Mouse (Mus musculus) c-Kit-positive CD71-positive TER-119-negative erythroid progenitor cells, embryonic 14.5 days (primary cell): ENCODE data around the gene Pth2.
A peak's percentile ranks its signal among the peaks of the same experiment; 100 is the strongest.
"Not testable (repeated sequence)": the region's sequence is repeated elsewhere in the genome, so short reads cannot be mapped to it uniquely, and the experiment has no call there.

Experiments
- DNase-seq: peaks from one replicate; pipeline ENCODE4 v3.0.0-alpha.2; 2013; ENCODE audit warnings: low read depth

Gene Pth2

DNA sequence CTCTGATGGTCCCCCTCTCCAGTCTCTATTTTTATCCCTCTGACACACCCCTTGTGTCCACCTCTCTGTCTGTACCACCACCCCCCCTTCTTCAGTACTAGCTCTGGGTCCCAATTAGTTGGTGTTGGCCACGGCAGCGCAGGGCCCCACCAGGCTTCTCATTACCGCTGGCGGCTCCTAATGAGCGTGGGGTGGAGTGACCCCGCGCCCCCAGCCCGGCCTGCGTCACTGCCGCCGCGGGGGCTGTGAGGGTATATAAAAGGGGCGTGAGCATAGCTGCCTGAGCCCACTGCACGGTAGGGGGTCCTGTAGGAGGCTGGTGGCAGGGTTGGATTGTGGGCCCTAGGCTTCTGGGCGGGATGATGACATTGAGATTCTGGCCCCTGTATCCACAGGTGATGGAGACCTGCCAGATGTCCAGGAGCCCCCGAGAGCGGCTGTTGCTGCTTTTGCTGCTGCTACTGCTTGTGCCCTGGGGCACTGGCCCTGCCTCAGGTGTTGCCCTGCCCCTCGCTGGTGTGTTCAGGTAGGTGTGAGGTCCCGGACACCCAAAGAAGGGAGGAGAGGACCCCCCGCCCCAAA is at the start of gene Pth2:
TSS of gene Pth2 (plus strand) at position 100 of the 582 bp plus-strand sequence.
- no peak for DNase-seq

GRCm38 (mm10) chr7:45131850-45132249 is 48.9 kb upstream of the Pth2 start:
- no peak for DNase-seq

GRCm38 (mm10) chr7:45133446-45134159 is 47.2 kb upstream of the Pth2 start:
- DNase-seq: no peak

DNA sequence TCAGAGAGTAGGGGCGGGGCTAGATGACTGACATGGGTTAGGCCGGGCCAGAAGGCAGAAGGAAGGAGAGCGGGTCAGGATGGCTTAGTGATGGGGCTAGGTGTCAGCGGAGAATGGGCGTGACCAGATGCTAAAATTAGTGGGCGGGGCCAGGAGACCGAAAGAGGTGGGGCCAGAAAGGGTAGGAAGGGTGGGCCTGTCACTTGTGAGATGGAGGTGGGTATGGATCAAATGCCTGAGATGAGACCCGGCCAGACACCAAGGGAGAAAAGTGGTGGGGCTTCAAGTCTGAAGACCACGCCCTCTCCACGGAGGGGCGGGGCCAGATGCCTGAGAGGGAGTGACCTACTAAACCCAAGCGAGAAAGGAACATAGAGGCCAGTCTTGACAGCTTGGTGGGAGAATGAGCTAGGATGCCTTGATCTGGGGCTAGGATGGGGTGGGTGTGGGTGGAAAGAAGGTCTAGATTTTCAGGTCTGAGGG is 46.2 kb upstream of the Pth2 start:
- peak; percentile 90 for DNase-seq

DNA sequence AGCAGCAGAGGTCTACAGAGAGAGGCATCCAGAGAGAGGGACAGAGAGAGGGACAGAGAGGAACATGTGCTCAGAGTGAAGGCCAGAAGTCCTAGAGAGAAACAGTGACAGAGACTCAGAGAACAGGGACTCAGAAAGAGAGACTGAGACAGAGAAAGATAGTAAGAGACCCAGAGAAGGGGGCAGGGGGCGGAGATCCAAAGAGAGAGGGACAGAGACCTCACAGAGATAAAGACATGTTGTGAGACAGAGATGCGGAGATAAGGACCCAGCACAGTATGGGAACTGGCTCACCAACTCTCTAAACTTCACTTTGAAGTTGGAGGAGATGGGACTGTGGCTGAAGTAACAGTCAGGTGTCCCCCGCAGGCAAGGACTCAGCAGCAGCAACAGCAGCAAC is 45.4 kb upstream of the Pth2 start:
- no peak for DNase-seq

GRCm38 (mm10) chr7:45135993-45136567 is 44.7 kb upstream of the Pth2 start, which contains the start of the genes Gm45713 and Flt3l:
TSS of gene Gm45713 (minus strand) at chr7:45136231.
TSS of gene Flt3l (minus strand) at chr7:45136432.
- peak; percentile 89 for DNase-seq

DNA sequence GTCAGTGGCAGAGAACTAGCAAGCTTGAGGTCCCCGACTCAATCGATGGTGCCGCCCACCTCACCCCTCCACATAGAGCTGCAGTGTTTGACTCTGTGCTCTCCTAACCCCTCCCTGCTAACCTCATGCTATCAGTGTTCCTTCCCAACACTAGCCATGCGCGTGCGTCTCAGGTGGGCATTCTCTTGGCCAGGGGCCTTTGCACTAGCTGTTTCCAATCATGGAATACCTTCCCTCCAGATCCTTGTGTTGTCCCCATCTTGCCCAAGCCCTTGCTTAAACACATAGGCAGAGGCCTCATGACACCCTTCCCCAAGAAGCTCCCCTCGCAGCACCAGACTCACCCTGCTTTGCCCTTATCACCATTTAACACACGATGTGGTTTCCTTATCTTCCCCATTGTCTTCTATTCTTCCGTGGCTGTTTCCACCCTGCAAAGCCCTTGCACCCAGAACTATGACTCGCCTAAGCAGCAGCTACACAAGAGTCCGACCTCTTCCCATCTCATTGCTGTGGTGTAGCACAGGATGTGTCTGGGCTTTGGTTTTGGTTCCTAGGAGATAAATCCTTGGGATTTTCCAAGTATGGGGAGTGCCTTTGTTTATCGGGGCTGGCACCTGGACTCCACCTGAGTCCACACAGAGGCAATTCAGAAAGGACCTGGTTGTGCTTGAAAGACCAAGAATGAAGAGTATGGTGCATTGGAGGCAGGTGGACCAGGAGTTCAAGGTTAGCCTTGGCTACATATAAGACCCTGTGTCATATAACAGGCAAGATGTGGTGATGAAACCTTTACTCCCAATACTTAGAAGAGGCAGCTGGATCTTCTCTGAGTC is 43.4 kb upstream of the Pth2 start:
- peak; percentile 87 for DNase-seq

DNA sequence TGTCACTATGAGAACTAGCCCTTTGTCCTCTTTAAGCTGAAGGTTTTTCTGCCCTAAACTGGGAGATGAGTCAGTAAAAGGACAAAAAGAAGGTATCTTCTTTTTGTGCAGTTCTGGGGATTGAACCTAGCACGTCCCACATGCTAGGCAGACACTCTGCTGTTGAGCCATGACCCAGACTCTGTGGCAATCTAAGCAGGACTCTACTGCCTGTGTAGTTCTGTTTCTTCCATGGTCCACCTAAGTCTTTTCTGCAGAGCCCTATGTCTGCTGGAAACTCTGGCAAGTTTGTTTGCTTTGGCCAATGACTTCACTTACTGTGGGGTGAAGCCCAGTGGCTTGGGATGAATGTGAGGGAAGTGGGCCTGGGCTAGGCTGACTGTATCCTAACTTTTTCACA is 42.4 kb upstream of the Pth2 start:
- no peak for DNase-seq

DNA sequence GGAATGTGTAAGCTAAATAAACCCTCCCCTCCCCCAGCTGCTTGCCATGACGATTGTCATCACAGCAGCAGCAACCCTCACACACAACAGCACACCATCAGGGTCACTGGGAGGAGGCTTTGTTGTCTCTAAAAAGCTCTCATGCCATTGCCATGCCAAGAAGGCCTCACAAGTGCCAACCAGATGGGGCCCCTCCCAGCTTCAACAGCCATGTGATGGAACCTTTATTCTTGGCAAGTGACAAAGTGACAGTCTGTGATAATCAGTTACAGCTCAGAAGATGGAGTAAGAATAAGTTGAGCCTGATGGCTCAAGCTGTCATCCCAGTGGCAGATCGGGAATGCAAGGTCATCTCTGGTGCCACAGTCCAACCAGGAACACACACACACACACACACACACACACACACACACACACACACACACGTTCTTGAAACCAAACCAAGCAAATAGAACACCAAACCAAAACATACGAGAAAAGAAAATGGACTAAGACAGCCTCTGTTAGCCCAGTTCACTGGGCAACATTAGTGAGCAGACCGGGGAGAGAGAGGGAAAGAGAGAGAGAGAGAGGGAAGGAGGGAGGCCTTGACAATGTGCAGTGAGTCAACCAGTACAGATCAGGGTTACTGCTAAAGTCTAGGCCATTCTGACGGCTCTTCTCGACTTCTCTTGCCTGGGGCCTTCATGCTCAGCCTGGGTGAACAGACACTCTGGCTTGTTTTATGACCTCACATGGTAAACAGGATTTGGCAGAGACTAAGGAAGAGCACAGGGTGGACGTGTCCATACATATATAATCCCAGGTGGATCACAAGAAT is 40.7 kb upstream of the Pth2 start:
- DNase-seq: no peak

DNA sequence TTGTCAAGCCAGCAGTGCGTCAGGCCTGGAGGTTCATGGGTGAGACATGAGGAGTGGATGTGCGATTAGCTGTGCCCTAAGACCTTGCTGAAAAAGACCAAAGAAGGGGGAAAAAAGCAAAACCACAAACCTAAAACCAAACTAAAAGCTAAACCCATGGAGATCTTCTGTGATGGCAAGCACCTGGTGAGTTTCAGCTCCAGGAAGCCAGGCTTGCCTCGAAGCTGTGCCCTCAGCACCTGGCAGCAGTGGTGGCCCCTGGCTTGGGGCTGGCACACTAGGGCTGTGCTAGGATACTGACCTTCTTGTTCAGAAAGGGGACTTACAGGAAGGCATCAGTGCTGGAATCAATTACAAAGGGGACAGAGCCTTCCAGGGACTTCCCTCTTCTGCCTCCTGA is 39.5 kb upstream of the Pth2 start:
- DNase-seq: no peak

GRCm38 (mm10) chr7:45141914-45142313 is 38.9 kb upstream of the Pth2 start:
- DNase-seq: no peak

DNA sequence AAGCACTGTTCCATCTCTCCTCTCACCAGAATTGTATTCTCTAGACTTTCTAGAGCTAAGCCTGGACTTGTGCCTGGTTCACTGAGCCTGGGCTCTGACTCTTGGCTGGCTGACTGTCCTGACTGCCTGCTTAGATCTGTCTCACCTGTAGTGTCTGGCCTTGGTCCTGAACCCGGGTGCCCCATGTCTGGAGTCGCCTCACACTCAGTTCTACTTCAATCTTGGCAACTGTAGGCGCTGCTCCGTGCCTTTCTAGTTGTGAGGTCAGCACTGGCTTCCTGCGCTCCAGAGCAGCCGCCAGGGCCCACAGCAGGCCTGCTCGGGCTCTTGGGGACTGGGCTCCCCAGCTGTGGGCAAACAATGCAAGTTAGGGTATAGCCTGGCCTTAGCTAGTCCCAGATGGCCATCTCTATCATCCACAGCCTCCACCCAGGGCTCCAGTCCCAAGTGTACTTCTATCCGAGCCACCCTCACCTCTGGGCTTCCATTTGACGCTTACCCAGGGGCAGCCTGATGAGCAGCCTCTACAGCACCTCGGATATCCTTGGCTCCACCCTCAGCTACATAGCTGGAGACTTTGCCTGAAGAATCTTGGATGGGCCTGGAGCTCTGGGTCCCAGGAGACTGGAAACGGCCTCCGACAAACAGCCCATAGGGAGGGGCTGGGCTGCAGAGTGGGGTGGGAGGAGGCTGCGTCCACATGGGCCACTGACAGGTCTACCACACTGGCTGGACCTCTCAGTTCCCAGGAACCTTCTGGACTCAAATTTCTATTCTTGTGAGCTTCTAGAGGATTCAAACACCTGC is 36.2 kb upstream of the Pth2 start:
- no peak for DNase-seq

GRCm38 (mm10) chr7:45145460-45145859 is 35.3 kb upstream of the Pth2 start:
- no peak for DNase-seq

- no peak for DNase-seq
Observed at GRCm38 (mm10) chr7:45147267-45147666, 33.5 kb upstream of the Pth2 start.

DNA sequence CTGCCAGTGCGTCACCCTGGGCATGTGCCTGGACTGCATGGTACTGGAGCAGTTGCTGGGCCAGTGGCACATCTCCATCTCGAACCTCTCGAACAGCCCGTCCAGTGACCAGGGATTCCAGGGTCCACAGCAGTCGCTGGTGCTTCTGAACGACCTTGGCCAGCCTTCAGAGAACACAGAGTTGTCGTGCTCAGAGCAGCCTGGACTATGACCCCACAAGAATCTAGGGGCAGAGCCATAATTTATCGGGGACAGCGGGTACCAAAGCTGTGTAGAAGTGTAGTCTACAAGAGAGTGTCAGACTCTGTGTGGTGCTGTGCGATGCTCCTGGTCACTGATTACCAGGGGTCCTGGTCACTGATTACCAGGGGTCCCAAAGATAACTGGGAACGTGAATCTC is 32.9 kb upstream of the Pth2 start:
- no peak for DNase-seq

DNA sequence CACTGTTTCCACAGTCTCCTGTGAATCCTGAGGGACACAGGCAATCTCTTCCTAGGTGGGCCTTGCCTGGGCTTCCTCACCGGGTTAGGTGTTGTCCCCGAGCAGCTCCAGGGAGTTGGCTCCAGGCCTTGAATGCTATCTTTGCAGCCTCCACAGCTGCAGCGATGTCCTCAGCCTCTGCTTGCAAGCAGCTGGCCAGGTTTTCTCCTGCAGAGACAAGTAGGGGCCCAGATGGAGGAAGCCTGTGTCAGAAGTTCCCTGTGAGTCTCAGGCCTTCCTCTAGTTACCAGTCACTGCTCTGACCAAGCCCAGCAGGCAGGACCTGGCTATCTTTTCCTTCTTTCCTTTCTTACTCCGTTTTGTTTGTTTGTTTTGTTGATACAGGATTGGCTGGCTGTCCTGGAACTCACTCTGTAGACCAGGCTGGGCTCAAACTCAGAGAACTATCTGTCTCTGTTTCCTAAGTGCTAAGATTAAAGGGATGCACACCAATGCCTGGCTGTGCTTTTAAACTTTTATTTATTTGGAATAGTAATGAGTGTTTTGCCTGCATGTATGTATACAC is 32.2 kb upstream of the Pth2 start:
- DNase-seq: no peak

DNA sequence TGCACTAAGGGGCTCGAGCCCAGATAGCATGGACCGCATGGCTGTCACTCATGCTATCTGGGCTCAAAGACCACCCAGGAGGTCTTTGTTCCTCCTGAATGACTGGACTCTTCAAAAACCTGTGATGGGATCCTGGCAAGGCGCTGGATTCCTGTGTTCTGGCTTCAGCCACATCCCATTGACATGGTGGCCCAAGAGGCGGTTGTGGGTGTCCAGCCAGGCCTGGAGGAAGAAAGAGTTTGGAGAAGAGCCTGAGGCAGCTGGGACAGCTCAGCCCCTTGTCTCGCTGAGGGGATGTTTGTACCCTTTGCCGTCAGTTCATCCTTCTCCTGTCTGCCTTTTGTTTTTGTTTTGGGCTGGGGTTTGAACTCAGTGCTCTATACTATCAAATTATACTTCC is 31.2 kb upstream of the Pth2 start:
- no peak for DNase-seq

- no peak for DNase-seq
Observed at GRCm38 (mm10) chr7:45150321-45150720, 30.5 kb upstream of the Pth2 start.

DNA sequence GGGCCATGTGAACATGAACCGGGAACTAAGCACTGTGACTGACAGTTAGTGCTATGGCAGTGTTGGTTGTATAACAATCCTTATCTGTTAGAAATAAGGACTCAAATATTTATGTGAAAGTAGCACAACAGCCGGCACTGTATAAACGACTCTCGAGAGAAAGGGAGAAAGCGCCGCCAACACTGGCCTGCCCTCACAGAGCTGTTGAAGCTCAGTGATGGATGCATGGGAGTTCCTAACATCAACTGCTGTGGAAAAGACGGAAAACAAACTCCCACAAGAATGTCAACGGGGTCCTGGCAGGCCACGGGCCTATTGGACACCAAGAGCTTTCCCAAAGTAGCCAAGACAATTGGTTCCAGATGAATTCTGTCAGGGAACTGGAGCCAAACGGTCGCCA is 29.5 kb upstream of the Pth2 start:
- DNase-seq: no peak

GRCm38 (mm10) chr7:45153052-45153451 is 27.7 kb upstream of the Pth2 start:
- not testable (repeated sequence) for DNase-seq
